Mouse (Mus musculus) lung, adult 18-20 months (tissue): ENCODE results near the gene Tgm2.

Experiments
- DNase-seq, 2 experiments: peaks; one replicate each; pipeline ENCODE4 v3.0.0; 2022; ENCODE audit warnings: mixed read lengths in 2 of 2

Tgm2 gene

GRCm38 (mm10) chr2:158066456-158066855 is 79.8 kb downstream of the Tgm2 start:
- DNase-seq, result no peak
